Mouse (Mus musculus): ENCODE measurements around the gene Zfp710. TPM values are rescaled to one million over a fixed set of nuclear protein-coding genes. Genes with fewer than 3 reads are reported as not detected.
"Not testable (repeated sequence)": the region's sequence is repeated elsewhere in the genome, so short reads cannot be mapped to it uniquely, and the experiment has no call there.

Gene Zfp710
- polyA plus RNA-seq (2015; fragmentation: Nextera tagmentation; extraction: Ambion mirVana): 15.0 and 15.8 TPM in 2 replicates

GRCm38 (mm10) chr7:80024521-80025390, at the start of gene Zfp710:
Gene Zfp710 (plus strand): TSS chr7:80024814.
- Histone ChIP-seq H3K4me3 (ENCODE audit: low read depth, low read length) (peak within 1 kb of the TSS; percentile 65), H3K4me1 (ENCODE audit: control insufficient read depth, insufficient read depth, low read length) (peaks cover 26% of the 10 kb centered on the region), H3K36me3 (ENCODE audit: control insufficient read depth, insufficient read depth, low read length) (no peaks in the 10 kb centered on the region), H3K27ac (ENCODE audit: low read length) (peak within 1 kb of the TSS; percentile 94), H3K9ac (ENCODE audit: low read depth, low read length) (peak within 1 kb of the TSS; percentile 90), H3K9me3 (replicated peaks; ENCODE audit: control insufficient read depth, low read length, poor library complexity, severe bottlenecking) (no peaks in the 10 kb centered on the region), H3K27me3 (ENCODE audit: control insufficient read depth, insufficient read depth, low read depth, low read length) (no peaks in the 10 kb centered on the region), H3K4me2 (ENCODE audit: low read length) (peak within 1 kb of the TSS; percentile 75)
- WGBS: under 1% methylated on average over 42 of the region's 42 CpGs
- ATAC-seq: peak; percentile 68

GRCm38 (mm10) chr7:79975316-79975715, 49.3 kb upstream of the Zfp710 start:
- no peak overlapping the region for H3K4me2 ChIP-seq (ENCODE audit: low read length)
- no peak for ATAC-seq
- H3K4me3 ChIP-seq (ENCODE audit: low read depth, low read length): no peak overlapping the region
- H3K4me1 ChIP-seq (ENCODE audit: control insufficient read depth, insufficient read depth, low read length): no peaks in the 10 kb centered on the region
- H3K27ac ChIP-seq (ENCODE audit: low read length): no peak overlapping the region
- no peaks in the 10 kb centered on the region for H3K9me3 ChIP-seq (replicated peaks; ENCODE audit: control insufficient read depth, low read length, poor library complexity, severe bottlenecking)
- no peak overlapping the region for H3K9ac ChIP-seq (ENCODE audit: low read depth, low read length)
- WGBS: 89% methylated on average over 2 of the region's 2 CpGs
- H3K27me3 ChIP-seq (ENCODE audit: control insufficient read depth, insufficient read depth, low read depth, low read length): no peaks in the 10 kb centered on the region
- H3K36me3 ChIP-seq (ENCODE audit: control insufficient read depth, insufficient read depth, low read length): no peaks in the 10 kb centered on the region

GRCm38 (mm10) chr7:79986717-79987116, 37.9 kb upstream of the Zfp710 start:
- no peak overlapping the region for H3K9ac ChIP-seq (ENCODE audit: low read depth, low read length)
- WGBS: 85% methylated on average over 7 of the region's 7 CpGs
- ATAC-seq: no peak

GRCm38 (mm10) chr7:79987745-79988144, 36.9 kb upstream of the Zfp710 start:
- ATAC-seq: no peak
- H3K4me3 ChIP-seq (ENCODE audit: low read depth, low read length): no peak overlapping the region
- 80% methylated on average over 3 of the region's 3 CpGs for WGBS
- no peak overlapping the region for H3K4me2 ChIP-seq (ENCODE audit: low read length)
- H3K9me3 ChIP-seq (replicated peaks; ENCODE audit: control insufficient read depth, low read length, poor library complexity, severe bottlenecking): no peaks in the 10 kb centered on the region
- no peak overlapping the region for H3K27ac ChIP-seq (ENCODE audit: low read length)
- no peaks in the 10 kb centered on the region for H3K27me3 ChIP-seq (ENCODE audit: control insufficient read depth, insufficient read depth, low read depth, low read length)
- no peaks in the 10 kb centered on the region for H3K4me1 ChIP-seq (ENCODE audit: control insufficient read depth, insufficient read depth, low read length)
- no peak overlapping the region for H3K9ac ChIP-seq (ENCODE audit: low read depth, low read length)
- H3K36me3 ChIP-seq (ENCODE audit: control insufficient read depth, insufficient read depth, low read length): no peaks in the 10 kb centered on the region

More at GRCm38 (mm10) chr7:79986717-79987116, 37.9 kb upstream of the Zfp710 start:
- H3K9me3 ChIP-seq (replicated peaks; ENCODE audit: control insufficient read depth, low read length, poor library complexity, severe bottlenecking): no peaks in the 10 kb centered on the region
- H3K4me1 ChIP-seq (ENCODE audit: control insufficient read depth, insufficient read depth, low read length): no peaks in the 10 kb centered on the region
- H3K4me3 ChIP-seq (ENCODE audit: low read depth, low read length): no peak overlapping the region
- H3K27ac ChIP-seq (ENCODE audit: low read length): no peak overlapping the region
- H3K4me2 ChIP-seq (ENCODE audit: low read length): no peak overlapping the region
- no peaks in the 10 kb centered on the region for H3K36me3 ChIP-seq (ENCODE audit: control insufficient read depth, insufficient read depth, low read length)
- H3K27me3 ChIP-seq (ENCODE audit: control insufficient read depth, insufficient read depth, low read depth, low read length): no peaks in the 10 kb centered on the region

- not testable (repeated sequence) for H3K4me1 ChIP-seq (ENCODE audit: control insufficient read depth, insufficient read depth, low read length); H3K9ac ChIP-seq (ENCODE audit: low read depth, low read length); ATAC-seq; H3K27me3 ChIP-seq (ENCODE audit: control insufficient read depth, insufficient read depth, low read depth, low read length); H3K4me2 ChIP-seq (ENCODE audit: low read length); H3K4me3 ChIP-seq (ENCODE audit: low read depth, low read length); H3K27ac ChIP-seq (ENCODE audit: low read length); H3K9me3 ChIP-seq (replicated peaks; ENCODE audit: control insufficient read depth, low read length, poor library complexity, severe bottlenecking); H3K36me3 ChIP-seq (ENCODE audit: control insufficient read depth, insufficient read depth, low read length)
- 100% methylated on average over 1 of the region's 1 CpGs for WGBS
These were observed 36.1 kb upstream of the Zfp710 start for GRCm38 (mm10) chr7:79988466-79988865.

- Histone ChIP-seq H3K9me3 (replicated peaks; ENCODE audit: control insufficient read depth, low read length, poor library complexity, severe bottlenecking) (no peaks in the 10 kb centered on the region), H3K4me1 (ENCODE audit: control insufficient read depth, insufficient read depth, low read length) (no peaks in the 10 kb centered on the region), H3K9ac (ENCODE audit: low read depth, low read length) (no peak overlapping the region), H3K27me3 (ENCODE audit: control insufficient read depth, insufficient read depth, low read depth, low read length) (no peaks in the 10 kb centered on the region), H3K4me3 (ENCODE audit: low read depth, low read length) (no peak overlapping the region), H3K27ac (ENCODE audit: low read length) (no peak overlapping the region), H3K36me3 (ENCODE audit: control insufficient read depth, insufficient read depth, low read length) (no peaks in the 10 kb centered on the region), H3K4me2 (ENCODE audit: low read length) (no peak overlapping the region)
- ATAC-seq: no peak
- WGBS: 24% methylated on average over 8 of the region's 8 CpGs
These were observed 30.1 kb upstream of the Zfp710 start for GRCm38 (mm10) chr7:79994476-79994875.

- Histone ChIP-seq H3K4me2 (ENCODE audit: low read length) (no peak overlapping the region), H3K27me3 (ENCODE audit: control insufficient read depth, insufficient read depth, low read depth, low read length) (no peaks in the 10 kb centered on the region), H3K9me3 (replicated peaks; ENCODE audit: control insufficient read depth, low read length, poor library complexity, severe bottlenecking) (no peaks in the 10 kb centered on the region), H3K9ac (ENCODE audit: low read depth, low read length) (no peak overlapping the region), H3K4me1 (ENCODE audit: control insufficient read depth, insufficient read depth, low read length) (no peaks in the 10 kb centered on the region), H3K27ac (ENCODE audit: low read length) (no peak overlapping the region), H3K4me3 (ENCODE audit: low read depth, low read length) (no peak overlapping the region), H3K36me3 (ENCODE audit: control insufficient read depth, insufficient read depth, low read length) (no peaks in the 10 kb centered on the region)
- 82% methylated on average over 1 of the region's 1 CpGs for WGBS
- ATAC-seq: no peak
These were observed 26.9 kb upstream of the Zfp710 start for GRCm38 (mm10) chr7:79997761-79998160.

- WGBS: 67% methylated on average over 11 of the region's 11 CpGs
- Histone ChIP-seq H3K9ac (ENCODE audit: low read depth, low read length) (no peak overlapping the region), H3K9me3 (replicated peaks; ENCODE audit: control insufficient read depth, low read length, poor library complexity, severe bottlenecking) (no peaks in the 10 kb centered on the region), H3K4me2 (ENCODE audit: low read length) (no peak overlapping the region), H3K36me3 (ENCODE audit: control insufficient read depth, insufficient read depth, low read length) (no peaks in the 10 kb centered on the region), H3K4me3 (ENCODE audit: low read depth, low read length) (no peak overlapping the region), H3K4me1 (ENCODE audit: control insufficient read depth, insufficient read depth, low read length) (no peaks in the 10 kb centered on the region), H3K27me3 (ENCODE audit: control insufficient read depth, insufficient read depth, low read depth, low read length) (no peaks in the 10 kb centered on the region), H3K27ac (ENCODE audit: low read length) (no peak overlapping the region)
- ATAC-seq: no peak
These were observed 22.1 kb upstream of the Zfp710 start for GRCm38 (mm10) chr7:80002353-80003055.
